Comparison of ENCODE assay signal across 8 mouse cellular contexts in the genomic region with DNA sequence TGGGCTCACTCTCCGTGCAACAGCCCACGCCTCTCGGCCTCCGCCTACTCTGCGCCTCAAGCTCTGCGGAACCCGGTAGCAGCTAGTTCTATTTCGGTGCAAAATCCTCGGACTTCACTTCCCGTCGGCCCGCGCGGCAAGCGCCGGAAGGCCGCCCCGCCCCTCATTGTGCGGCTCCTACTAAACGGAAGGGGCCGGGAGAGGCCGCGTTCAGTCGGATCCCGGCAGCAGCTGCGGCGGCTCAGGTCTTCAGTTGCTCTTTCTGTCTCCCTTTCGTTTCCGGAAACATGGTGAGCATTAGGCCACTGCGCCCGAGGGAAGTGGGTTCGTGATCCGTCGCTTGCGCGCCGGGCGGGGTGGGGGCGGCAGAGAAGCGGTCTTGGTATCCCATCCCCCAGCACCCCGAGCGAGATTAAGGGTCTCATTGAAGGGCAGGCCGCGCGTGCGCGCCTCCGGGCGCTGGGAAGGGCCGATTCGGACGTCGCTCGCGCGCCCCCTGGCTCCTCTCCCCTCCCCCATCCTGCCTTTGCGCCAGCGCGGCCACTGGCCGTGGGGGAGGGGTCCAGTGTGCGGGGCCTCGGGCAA. TPM values are rescaled to one million over a fixed set of nuclear protein-coding genes. Genes with fewer than 3 reads are reported as not detected.
A peak's percentile ranks its signal among the peaks of the same experiment; 100 is the strongest.
DNase-seq lines count a peak whose midpoint lies in the region; ATAC-seq lines count a peak whose summit lies in the region.

A gene (plus strand): TSS at position 143 of the 585 bp plus-strand sequence.

- H3K27ac ChIP-seq in intestine, embryonic 14.5 days (ENCODE audit: low read depth): peak within 1 kb of the TSS; percentile 98

- peak within 1 kb of the TSS; percentile 96 for H3K9ac ChIP-seq in intestine, embryonic 14.5 days (ENCODE audit: low read length)

- intact Hi-C loops in left cerebral cortex, postnatal 14 days (cut with DNase I): no loop called here

- DNase-seq in adrenal gland, adult (ENCODE audit: inconsistent age in 2 of 2, low spot score in 1 of 2): peak; percentile 96 to 98
- peak; percentile 99 for DNase-seq in embryo, embryonic 11 days
- DNase-seq in gastrocnemius, postnatal 25 days: peak; percentile 95
- DNase-seq in intestine, embryonic 14.5 days (ENCODE audit: low spot score): peak; percentile 95
- peak; percentile 95 for DNase-seq in left cerebral cortex, postnatal 14 days (ENCODE audit: low spot score in 2 of 2)
- DNase-seq in mesoderm, embryonic 11.5 days (ENCODE audit: low read depth, low spot score): peak; percentile 96
- DNase-seq in right cerebral cortex, postnatal 36 days (ENCODE audit: low spot score in 2 of 2): peak; percentile 95 to 96
- peak; percentile 96 for DNase-seq in yolk sac, embryonic 10.5 days (ENCODE audit: low spot score)

- no peaks in the 10 kb centered on the region for H3K27me3 ChIP-seq in intestine, embryonic 14.5 days (replicated peaks; ENCODE audit: control insufficient read depth, insufficient read depth, low read length)

- peak within 1 kb of the TSS; percentile 75 for H3K4me2 ChIP-seq in intestine, embryonic 14.5 days (ENCODE audit: low read length)

- under 1% methylated on average over 56 of the region's 62 CpGs for WGBS in intestine, embryonic 14.5 days

- H3K4me1 ChIP-seq in intestine, embryonic 14.5 days (replicated peaks; ENCODE audit: control insufficient read depth, insufficient read depth, low read length): peaks cover 18% of the 10 kb centered on the region

- peak within 1 kb of the TSS; percentile 95 for H3K4me3 ChIP-seq in intestine, embryonic 14.5 days (ENCODE audit: low read depth, low read length)

- H3K36me3 ChIP-seq in intestine, embryonic 14.5 days (ENCODE audit: control insufficient read depth, insufficient read depth, low read length): peaks cover 41% of the 10 kb centered on the region

- peak; percentile 54 for ATAC-seq in intestine, embryonic 14.5 days (replicated peaks; ENCODE audit: low FRiP score, low TSS enrichment, low read depth)

- H3K9me3 ChIP-seq in intestine, embryonic 14.5 days (ENCODE audit: control insufficient read depth, low read length): no peaks in the 10 kb centered on the region

RNA-seq across cellular contexts. Expression of the gene that starts here (rescaled TPM):
- total RNA-seq in gastrocnemius, postnatal 25 days (2021): 100 to 1,000 TPM in 1 of 2 experiments, 10 to 100 TPM in 1; 83.6 to 106 TPM
- polyA plus RNA-seq in intestine, embryonic 14.5 days (2014; fragmentation: Nextera tagmentation; extraction: Ambion mirVana): 2,844 and 3,105 TPM in 2 replicates
- total RNA-seq in left cerebral cortex, postnatal 14 days (2021): 1,000 to 10,000 TPM; 1,767 to 1,844 TPM

Comparison
In these comparisons a context has a peak if more than half of its experiments do, and no peak if none do; other contexts are left out.
1. Peak in every context shown above with its lines: DNase-seq, ATAC-seq, H3K4me3 ChIP-seq and H3K27ac ChIP-seq.
2. RNA of the gene that starts here (total RNA-seq): 1,767 to 1,844 TPM in left cerebral cortex, postnatal 14 days; 83.6 to 106 TPM in gastrocnemius, postnatal 25 days; every median in the first group is over 10 times any median in the second.